Mouse (Mus musculus) embryonic facial prominence, embryonic 11.5 days (tissue): Measurements from ENCODE around the gene Slc22a13. TPM values are rescaled to one million over a fixed set of nuclear protein-coding genes. Genes with fewer than 3 reads are reported as not detected.
A peak's percentile ranks its signal among the peaks of the same experiment; 100 is the strongest.

Experiments used
- ATAC-seq: fragments of 200-750 bp; cut with Nextera tagmentation; replicated peaks from 2 replicates; pipeline ENCODE4 v1.8.0; 2017; ENCODE audit warnings: low read depth; ENCODE audit not compliant: insufficient number of reproducible peaks, low FRiP score, low TSS enrichment
- DNase-seq: peaks from one replicate; pipeline ENCODE4 v3.0.0-alpha.2; 2015; ENCODE audit warnings: low spot score
- H3K27ac ChIP-seq: fragments of 300-500 bp; sonication (generic); replicated peaks from 2 replicates; pipeline ENCODE4 v1.5.1; 2014; ENCODE audit warnings: mild to moderate bottlenecking, low read depth, low read length, control low read depth
- H3K27me3 ChIP-seq: fragments of 300-500 bp; sonication (generic); 2 replicates; pipeline ENCODE4 v1.6.1; 2014; ENCODE audit warnings: mild to moderate bottlenecking, low read length, moderate library complexity, mixed read lengths; ENCODE audit not compliant: control insufficient read depth, insufficient read depth
- H3K36me3 ChIP-seq: fragments of 300-500 bp; sonication (generic); replicated peaks from 2 replicates; pipeline ENCODE4 v1.6.1; 2014; ENCODE audit warnings: low read depth, mild to moderate bottlenecking, low read length, moderate library complexity, mixed read lengths; ENCODE audit not compliant: control insufficient read depth, insufficient read depth
- H3K4me1 ChIP-seq: fragments of 300-500 bp; sonication (generic); 2 replicates; pipeline ENCODE4 v1.6.1; 2014; ENCODE audit warnings: low read length, mixed read lengths; ENCODE audit not compliant: control insufficient read depth, insufficient read depth
- H3K4me2 ChIP-seq: fragments of 300-500 bp; sonication (generic); 2 replicates; pipeline ENCODE4 v1.6.1; 2014; ENCODE audit warnings: low read depth, mild to moderate bottlenecking, control low read depth, low read length, moderate library complexity
- H3K4me3 ChIP-seq: fragments of 300-500 bp; sonication (generic); 2 replicates; pipeline ENCODE4 v1.5.1; 2014; ENCODE audit warnings: low read depth, low read length, control low read depth
- H3K9ac ChIP-seq: fragments of 300-500 bp; sonication (generic); replicated peaks from 2 replicates; pipeline ENCODE4 v1.6.1; 2014; ENCODE audit warnings: mild to moderate bottlenecking, control low read depth, low read length
- H3K9me3 ChIP-seq: fragments of 300-500 bp; sonication (generic); replicated peaks from 2 replicates; pipeline ENCODE4 v1.6.1; 2016; ENCODE audit warnings: mild to moderate bottlenecking, low read length, inconsistent platforms, mixed read lengths; ENCODE audit not compliant: control insufficient read depth
- WGBS: fragments of 180-500 bp; shearing (Covaris S2); extraction: QIAGEN DNeasy Blood & Tissue Kit; methylation state at CpG from one replicate; pipeline ENCODE4 v1.1.7; 2014; 5-methylcytosine and 5-hydroxymethylcytosine counted together
- polyA plus RNA-seq: library from polyadenylated mRNA; unstranded; fragments of >200 nt; fragmentation: Nextera tagmentation; extraction: Ambion mirVana; gene quantifications from 2 replicates; pipeline ENCODE4 v1.2.1, GENCODE M21; 2014

The Slc22a13 gene
- polyA plus RNA-seq, 1 experiment from 2014 or later, result not detected

DNA sequence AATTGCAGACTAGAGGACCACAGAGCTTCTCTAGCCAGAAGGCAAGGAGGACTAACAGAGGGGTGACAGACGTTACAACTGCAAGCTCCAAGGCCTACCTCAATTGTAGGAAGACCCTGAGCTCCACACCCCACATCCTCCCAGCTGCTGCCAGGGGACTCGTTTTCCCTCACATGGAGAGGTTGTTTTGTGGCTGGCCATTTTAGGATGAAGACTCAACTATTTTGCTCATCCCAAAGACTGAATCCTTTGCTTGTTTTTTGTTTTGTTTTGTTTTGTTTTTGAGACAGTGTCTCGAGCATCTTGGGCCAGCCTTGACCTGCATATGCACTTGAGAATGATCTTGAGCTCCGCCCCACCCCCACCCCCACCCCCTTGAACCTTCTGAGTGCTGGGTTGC lies 50.0 kb downstream of the Slc22a13 start, which contains the start of gene Gm47289:
Gene Gm47289, plus strand, starts transcription at position 301 of the 400 bp plus-strand sequence.
- no peak within 1 kb of the TSS for H3K4me3 ChIP-seq
- no peaks in the 10 kb centered on the region for H3K4me1 ChIP-seq
- 49% methylated on average over 4 of the region's 4 CpGs for WGBS
- H3K27ac ChIP-seq, result no peak within 1 kb of the TSS
- H3K27me3 ChIP-seq, result peaks cover 3% of the 10 kb centered on the region; the same call in 1 of the 2 replicates
- H3K36me3 ChIP-seq, result no peaks in the 10 kb centered on the region
- H3K9me3 ChIP-seq, result no peaks in the 10 kb centered on the region
- DNase-seq (no peak), ATAC-seq (no peak)
- no peak within 1 kb of the TSS for H3K4me2 ChIP-seq
- H3K9ac ChIP-seq, result no peak within 1 kb of the TSS

DNA sequence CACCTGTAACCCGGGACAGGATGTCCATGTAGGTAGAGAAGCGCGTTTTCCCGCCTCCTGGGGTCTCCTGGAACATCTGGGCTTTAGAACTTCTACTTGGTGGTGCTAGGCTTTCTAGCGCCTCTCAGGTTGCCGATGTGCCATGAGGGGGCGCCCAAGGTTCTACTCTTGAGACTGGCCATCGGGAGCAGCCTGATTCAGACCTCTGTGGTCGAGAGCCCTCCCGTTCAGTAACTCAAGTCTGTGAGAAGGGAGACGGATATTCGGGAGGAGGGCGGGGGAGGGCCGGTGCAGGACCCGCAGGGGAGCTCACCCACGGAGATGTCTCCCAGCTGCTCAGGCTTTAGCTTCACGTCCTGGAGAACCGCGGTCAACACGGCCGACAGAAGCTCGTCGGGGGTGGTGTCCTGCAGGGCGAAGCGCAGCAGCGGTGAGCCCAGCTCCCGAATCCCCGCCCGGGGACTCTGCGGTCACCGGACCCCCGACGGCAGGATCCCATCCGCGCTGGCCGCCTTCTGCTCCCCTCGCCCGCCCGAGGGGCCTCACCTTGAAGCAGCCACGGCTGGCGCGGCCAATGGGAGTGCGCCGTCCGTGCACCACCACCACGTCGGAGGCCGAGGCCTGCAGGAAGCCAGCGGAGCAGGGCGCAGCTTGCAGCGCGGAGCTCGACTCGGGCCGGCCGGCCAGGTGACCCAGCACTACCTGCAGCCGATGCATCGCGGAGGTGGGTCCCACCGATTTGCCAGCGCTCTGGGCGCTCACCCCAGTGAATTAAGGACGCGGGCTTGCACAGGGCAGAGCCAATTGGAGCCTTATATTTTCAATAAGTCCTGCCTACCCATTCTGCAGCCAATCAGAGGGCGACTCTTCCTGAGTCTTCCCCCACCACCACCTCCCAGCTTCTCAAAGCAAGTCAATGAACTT lies 52.4 kb downstream of the Slc22a13 start, which contains the start of gene Acaa1b:
Gene Acaa1b, minus strand, starts transcription at position 816 of the 924 bp plus-strand sequence.
- peaks cover 3% of the 10 kb centered on the region; the same call in 1 of the 2 replicates for H3K27me3 ChIP-seq
- 1% methylated on average over 64 of the region's 65 CpGs for WGBS
- H3K4me3 ChIP-seq, result peak within 1 kb of the TSS; percentile 43
- peak within 1 kb of the TSS; percentile 63 for H3K4me2 ChIP-seq
- H3K4me1 ChIP-seq, result no peaks in the 10 kb centered on the region
- H3K27ac ChIP-seq, result no peak within 1 kb of the TSS
- ATAC-seq (peak; percentile 85), DNase-seq (peak; percentile 92)
- no peaks in the 10 kb centered on the region for H3K9me3 ChIP-seq
- H3K36me3 ChIP-seq, result no peaks in the 10 kb centered on the region
- peak within 1 kb of the TSS; percentile 34 for H3K9ac ChIP-seq

DNA sequence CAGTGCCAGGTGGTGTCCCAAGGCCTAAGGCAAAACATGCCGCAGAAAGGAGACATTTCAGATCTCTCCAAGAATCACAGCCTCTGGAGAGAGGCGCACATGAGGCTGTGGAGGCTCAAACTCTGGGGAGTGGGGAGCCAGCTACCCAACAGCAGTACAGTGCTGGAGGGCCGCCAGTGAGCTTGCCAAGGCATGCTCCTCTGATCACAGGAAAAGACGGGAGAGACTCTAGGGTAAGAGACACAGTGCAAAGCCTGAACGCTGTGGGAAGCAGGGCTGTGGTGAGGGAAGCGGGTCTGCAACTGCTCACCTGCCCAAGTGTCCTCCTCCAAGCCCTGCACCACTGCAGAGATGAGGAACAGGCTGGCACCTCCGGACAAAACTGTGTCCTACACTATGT lies 53.1 kb downstream of the Slc22a13 start:
- 59% methylated on average over 7 of the region's 7 CpGs for WGBS
- 0 out of 2 replicates have a peak, but pooled peaks have one; percentile 2 for ATAC-seq
- no peak overlapping the region for H3K4me2 ChIP-seq

DNA sequence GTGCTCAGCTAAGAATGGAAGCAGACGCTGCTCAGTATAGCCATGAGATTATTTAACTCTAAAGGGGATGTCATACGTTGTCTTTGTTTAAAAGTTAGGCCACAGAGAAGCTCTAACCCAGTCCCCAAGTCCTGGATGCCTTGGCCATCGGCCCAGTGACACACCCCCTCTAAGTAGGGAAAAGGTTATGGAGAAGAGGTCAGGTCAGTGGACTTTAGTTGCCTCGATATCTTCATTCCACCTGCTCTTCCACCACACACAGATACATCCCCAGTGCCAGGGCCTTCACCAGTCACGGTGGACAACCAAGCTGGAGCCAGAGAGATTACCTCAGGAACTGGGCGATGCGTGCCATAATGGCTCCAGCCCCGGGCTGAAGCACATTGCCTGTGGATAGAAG lies 53.5 kb downstream of the Slc22a13 start:
- H3K27ac ChIP-seq, result no peak overlapping the region
- no peaks in the 10 kb centered on the region for H3K36me3 ChIP-seq
- no peaks in the 10 kb centered on the region for H3K9me3 ChIP-seq
- no peak overlapping the region for H3K4me3 ChIP-seq
- 89% methylated on average over 8 of the region's 8 CpGs for WGBS
- no peak overlapping the region for H3K4me2 ChIP-seq
- ATAC-seq (no peak), DNase-seq (no peak)
- no peaks in the 10 kb centered on the region for H3K4me1 ChIP-seq
- peaks cover 3% of the 10 kb centered on the region; the same call in 1 of the 2 replicates for H3K27me3 ChIP-seq
- H3K9ac ChIP-seq, result no peak overlapping the region

More for the DNA sequence above, 53.1 kb downstream of the Slc22a13 start:
- H3K27ac ChIP-seq, result no peak overlapping the region
- H3K4me1 ChIP-seq, result no peaks in the 10 kb centered on the region
- H3K36me3 ChIP-seq, result no peaks in the 10 kb centered on the region
- no peak for DNase-seq
- H3K27me3 ChIP-seq, result peaks cover 3% of the 10 kb centered on the region; the same call in 1 of the 2 replicates
- H3K9me3 ChIP-seq, result no peaks in the 10 kb centered on the region
- no peak overlapping the region for H3K4me3 ChIP-seq
- H3K9ac ChIP-seq, result no peak overlapping the region

DNA sequence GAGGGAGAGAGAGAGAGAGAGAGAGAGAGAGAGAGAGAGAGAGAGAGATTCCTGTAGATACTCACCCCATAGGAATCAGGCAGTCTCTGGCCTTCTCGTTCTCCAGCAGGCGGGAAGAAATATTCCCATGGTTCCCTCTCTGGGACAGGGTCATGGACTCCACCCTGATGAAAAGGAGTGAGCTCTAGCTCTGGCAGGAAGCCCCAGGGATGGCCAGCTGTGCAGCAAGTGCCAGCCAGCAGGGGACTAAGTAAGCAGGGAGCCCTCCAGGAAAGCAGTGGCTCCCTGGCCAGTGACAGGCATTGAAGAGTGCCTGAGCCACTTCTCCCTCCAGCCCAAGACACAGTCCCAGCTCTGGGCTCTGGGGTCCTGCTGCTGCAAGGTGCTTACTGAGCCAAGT lies 57.1 kb downstream of the Slc22a13 start:
- Histone ChIP-seq H3K27me3 (peaks cover 3% of the 10 kb centered on the region; the same call in 1 of the 2 replicates), H3K4me3 (no peak overlapping the region), H3K27ac (no peak overlapping the region), H3K4me2 (no peak overlapping the region), H3K4me1 (no peaks in the 10 kb centered on the region), H3K9me3 (no peaks in the 10 kb centered on the region), H3K9ac (no peak overlapping the region), H3K36me3 (no peaks in the 10 kb centered on the region)
- no peak for DNase-seq
- no peak for ATAC-seq
- WGBS, result 56% methylated on average over 2 of the region's 2 CpGs

DNA sequence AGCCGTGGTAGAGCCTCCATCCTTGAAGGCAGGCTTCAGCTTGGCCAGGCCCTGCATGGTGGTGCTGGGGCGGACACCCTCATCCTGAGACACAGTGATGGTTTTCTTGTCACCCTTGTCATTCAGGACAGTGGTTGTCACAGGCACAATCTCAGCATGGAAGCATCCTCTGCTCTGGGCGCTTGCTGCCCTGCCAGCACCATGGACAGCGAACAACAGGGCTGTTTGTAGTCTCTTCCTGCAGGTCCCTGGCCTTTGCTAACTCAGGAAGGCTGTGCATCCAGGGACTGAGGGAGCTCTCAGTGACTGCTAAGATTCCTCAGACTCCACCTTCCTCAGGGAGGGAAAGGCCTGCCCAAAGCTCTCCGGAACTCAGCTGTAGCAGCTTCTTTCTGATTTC lies 59.3 kb downstream of the Slc22a13 start:
- ATAC-seq (no peak), DNase-seq (peak; percentile 84)
- H3K4me2 ChIP-seq, result no peak overlapping the region
- no peaks in the 10 kb centered on the region for H3K27me3 ChIP-seq
- no peaks in the 10 kb centered on the region for H3K4me1 ChIP-seq
- no peak overlapping the region for H3K4me3 ChIP-seq
- H3K27ac ChIP-seq, result no peak overlapping the region
- H3K9me3 ChIP-seq, result no peaks in the 10 kb centered on the region
- 18% methylated on average over 5 of the region's 5 CpGs for WGBS
- no peak overlapping the region for H3K9ac ChIP-seq
- H3K36me3 ChIP-seq, result no peaks in the 10 kb centered on the region

DNA sequence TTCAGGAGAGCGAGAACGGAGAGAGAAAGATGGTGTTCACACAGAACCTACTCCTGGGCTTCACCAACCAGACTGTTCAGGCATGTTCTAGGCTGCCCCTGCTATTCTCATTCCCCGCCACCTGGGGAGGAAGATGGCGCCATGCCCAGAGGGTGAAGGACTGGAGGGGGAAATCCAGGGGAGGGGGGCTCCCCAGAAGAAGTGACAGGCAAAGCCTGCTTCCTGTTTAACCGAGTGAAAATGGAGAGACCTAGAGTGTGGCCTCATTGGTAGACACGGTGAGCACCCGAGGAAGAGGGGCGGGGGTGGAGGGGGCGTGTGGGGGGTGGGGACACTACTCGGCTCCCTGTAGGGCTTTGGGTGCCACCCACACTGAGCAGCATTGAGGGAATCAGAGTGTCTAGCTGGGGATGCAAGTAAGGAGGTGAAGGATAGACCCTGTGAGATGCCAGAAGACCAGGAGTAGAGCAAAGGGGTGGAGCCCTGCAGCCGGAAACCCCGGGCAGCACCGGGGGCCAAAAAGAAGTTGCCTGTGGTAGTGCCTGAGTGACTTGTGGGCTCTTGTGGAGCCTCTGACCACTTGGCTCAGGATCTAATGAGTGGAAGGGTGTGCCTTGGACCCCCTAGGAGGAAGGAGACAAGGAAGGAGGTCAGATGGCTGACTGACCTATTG lies 62.7 kb downstream of the Slc22a13 start:
- H3K4me3 ChIP-seq, result no peak overlapping the region
- no peaks in the 10 kb centered on the region for H3K27me3 ChIP-seq
- no peak overlapping the region for H3K4me2 ChIP-seq
- DNase-seq (no peak), ATAC-seq (no peak)
- H3K9me3 ChIP-seq, result no peaks in the 10 kb centered on the region
- 76% methylated on average over 13 of the region's 13 CpGs for WGBS
- H3K36me3 ChIP-seq, result no peaks in the 10 kb centered on the region
- H3K4me1 ChIP-seq, result no peaks in the 10 kb centered on the region
- no peak overlapping the region for H3K9ac ChIP-seq
- H3K27ac ChIP-seq, result no peak overlapping the region
